Mouse (Mus musculus) urinary bladder, postnatal 25 days (tissue): ENCODE results near the gene Mycl.
A peak's percentile ranks its signal among the peaks of the same experiment; 100 is the strongest.

Experiments used
- DNase-seq: peaks from one replicate; pipeline ENCODE4 v3.0.0; 2022; ENCODE audit warnings: low spot score

Mycl gene

DNA sequence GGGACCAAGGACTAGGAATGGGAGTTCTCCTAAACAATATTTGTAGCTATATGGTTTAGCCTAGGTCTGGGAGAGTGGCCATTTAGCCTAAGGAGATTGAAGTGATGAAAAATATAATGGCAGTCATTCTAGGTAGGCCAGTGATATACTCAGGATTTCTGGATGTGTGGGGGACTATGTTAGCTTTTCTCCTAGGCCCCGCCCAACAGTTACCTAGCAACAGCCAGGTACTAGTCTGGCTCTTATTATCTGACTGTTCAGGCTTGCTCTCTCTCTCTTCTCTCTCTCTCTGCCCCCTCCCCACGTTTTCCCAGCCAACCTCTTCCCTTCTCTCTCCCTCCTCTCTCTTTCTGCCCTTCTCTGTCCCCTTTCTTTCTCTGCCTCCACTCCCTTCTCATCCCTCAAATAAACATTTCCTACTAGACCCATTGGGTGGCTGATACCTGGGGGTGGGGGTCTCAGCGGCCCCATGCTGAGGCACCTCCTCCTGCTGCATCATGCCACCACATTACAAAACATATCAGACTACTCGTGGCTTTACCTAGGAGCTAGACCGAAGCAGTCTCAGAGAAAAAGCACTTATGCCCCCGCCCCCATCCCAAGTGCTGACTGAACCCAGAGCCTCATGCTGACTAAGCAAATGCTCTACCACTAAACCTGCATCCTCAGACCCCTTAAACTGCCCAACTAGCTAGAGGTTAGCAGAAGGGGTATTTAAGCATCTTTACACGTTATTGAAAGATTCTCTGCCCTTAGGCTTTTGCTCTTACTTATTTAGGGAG, 19.2 kb downstream of the Mycl start:
- DNase-seq: no peak

DNA sequence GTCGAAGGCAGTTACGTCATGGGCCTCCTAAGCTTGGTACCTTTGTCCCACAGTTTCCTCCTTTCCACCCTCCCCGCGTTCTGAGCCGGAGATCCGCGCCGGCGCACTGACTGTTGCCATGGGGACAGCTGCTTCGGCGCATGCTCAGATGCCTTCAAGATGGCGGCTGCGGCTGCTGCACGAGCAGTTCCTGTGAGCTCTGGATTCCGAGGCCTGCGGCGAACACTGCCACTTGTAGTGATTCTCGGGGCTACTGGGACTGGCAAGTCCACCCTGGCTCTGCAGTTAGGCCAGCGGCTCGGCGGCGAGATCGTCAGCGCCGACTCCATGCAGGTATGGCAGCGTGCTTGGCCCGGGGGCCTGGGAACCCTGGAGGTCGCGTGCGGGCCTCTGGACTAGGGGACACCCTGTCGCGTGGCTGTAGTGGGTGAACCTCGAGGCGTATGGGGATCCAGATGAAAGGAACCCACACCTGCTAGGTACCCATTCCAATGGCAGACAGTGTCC, 21.1 kb downstream of the Mycl start, which contains the start of gene Trit1:
Trit1 (plus strand) TSS at position 147 of the 507 bp plus-strand sequence.
- DNase-seq: peak; percentile 94

DNA sequence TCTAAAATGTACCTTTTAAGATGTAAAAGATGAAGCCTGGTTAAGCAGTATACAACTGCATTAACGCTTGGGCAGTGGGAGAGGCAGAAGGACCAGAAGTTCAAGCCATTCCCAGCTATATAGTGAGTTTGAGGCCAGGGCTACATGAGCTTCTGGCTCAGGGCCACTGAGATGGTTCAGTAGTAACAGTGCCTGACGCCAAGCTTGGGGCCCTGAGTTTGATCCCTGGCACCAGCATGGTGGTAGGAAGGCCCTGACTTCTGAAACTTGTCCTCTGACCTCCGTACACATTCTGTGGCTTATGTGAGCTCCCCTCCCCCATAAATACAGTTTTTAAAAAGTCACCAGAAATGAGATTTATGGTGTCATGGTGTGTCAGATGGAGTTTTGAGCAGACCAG, 26.1 kb downstream of the Mycl start:
- DNase-seq: no peak

DNA sequence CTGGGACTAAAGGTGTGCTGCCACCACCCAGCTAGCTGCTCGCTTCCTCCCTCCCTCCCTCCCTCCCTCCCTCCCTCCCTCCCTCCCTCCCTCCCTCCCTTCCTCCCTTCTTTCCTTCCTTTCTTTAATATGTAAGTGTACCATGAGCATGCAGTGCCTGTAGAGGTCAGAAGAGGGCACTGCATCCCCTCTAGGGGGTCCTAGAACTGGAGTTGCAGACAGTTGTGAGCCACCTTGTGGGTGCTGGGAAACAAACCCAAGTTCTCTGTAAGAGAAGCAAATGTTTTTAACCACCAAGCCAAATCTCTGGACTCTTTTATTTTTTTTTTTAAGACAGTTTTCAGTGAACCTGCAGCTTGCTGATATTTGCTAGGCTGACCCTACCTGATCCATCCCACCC, 27.4 kb downstream of the Mycl start:
- DNase-seq: no peak

DNA sequence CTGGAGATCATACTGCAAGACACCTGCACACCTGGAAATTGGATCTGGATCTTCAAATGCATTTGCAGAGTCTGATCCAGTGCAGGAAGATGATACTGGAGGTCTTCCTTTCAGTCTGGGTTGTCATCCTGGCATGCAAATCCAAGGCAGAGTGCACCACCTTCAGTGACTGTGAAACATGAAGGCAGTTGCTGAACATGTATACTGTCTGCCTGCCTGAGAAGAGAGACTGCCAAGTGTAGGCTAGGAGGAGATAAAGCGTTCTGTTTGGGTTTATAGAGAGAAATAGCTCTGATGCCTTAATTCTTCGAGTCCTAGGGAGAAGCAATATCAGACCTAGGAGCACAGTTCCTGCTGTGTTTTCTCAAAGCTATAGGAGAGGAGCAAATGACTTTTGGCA, 30.0 kb downstream of the Mycl start:
- DNase-seq: no peak

DNA sequence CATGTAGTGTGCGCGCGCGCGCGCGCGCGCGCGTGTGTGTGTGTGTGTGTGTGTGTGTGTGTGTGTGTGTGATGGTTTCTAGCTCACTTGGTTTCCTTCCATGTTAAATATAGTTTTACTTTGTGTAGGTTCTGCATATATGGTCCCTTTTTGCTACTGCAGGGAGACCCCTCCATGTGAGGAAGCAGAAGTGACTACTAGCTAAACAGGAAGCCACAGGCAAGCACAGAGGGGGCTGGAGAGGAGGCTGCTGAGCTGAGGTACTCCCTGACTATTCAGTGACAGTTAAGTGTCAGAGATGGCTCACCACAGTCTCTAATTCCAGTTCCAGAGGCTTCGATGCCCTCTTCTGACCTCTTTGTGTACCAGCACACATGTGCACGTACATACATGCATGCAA, 30.7 kb downstream of the Mycl start:
- no peak for DNase-seq

DNA sequence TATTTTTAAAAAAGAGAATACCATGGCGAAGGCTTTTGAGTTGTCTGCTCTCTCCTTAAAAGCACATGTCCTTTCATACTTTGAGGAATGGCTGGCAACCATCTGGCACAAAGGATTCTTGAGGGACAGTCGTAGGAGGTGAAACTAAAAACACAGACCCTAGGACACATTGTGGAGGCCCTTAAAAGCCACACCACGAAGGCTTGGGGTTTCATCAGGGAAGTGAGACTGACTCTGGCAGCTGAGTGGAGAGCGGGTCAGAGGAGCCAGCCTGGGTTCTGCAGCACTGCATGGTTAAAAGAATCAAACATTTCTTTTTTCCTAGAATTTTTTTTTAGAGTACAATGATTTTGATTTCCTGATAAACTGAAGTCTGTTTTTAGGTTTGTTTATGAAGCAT, 31.1 kb downstream of the Mycl start:
- no peak for DNase-seq

DNA sequence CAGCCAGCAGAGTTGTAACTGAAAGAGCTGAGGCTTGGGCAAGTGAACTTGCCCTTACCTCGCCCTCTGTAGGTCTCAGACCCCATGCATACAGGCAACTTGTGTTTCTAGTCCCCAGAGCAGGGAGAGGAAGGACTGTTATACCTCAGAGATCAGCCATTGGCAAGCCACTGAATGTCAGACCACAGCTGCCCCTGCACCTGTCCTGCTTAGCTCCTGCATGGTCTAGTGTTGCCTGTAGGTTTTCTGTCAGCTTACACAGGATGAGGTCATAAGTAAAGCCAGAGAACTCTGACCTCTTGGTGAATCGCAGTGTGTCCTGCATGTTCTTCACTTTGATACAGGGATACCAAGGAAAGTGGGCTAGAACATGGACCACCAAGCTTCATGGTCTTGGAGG, 39.4 kb downstream of the Mycl start:
- no peak for DNase-seq

DNA sequence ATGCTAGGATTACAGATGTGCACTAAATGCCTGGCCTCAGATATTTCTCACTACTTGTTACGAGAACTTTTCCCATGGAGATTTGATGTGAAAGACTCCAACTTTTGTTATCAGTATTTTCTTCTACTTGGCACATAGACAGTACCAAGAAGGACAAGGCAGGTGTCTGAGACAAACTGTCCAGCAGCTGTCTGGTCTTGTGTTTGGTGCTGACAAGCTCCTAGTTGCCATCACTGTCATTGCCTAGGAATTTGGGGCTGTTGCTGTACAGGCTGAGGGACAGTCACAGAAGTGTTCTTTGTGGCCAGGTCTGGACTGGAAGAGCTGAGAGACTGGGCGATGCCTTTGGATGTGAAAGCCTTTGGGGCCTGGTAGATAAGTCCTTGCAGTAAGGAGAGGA, 40.2 kb downstream of the Mycl start:
- no peak for DNase-seq

DNA sequence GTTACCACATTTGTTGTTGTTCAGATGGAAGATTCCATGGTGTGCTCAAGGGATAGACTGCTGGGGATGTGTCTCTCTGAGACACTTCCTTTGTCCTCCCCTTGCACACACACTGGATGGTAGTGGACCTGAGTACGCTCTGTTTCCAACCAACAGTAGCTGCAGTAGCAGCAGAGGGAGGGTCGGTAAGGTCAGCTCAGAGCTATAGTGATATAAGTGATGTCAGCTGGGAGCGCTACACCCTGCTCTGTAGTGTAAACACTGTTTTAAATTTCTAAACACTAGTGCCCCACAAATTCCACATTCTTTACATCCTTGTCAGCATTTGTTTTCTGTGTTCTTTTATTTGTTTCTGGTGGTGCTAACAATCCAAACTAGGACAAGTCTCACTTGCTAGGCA, 41.3 kb downstream of the Mycl start:
- DNase-seq: no peak

DNA sequence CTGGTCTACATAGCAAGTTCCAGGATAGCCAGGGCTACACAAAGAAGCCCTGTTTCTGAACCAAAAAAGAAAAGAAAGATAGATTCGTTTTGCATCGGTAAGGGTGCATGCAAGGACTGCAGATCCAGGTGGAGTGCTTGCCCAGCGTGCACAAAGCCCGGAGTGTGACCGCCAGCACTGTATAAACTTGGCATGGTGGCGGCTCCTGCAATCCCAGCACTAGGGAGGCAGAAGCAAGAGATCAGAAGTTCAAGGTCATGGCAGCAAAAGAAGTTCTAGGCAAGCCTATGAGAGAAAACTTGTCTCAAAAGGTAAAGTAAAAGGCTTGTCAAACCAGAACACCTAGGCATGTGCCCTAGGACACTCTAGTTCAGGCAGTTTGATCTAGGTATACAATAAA, 45.7 kb downstream of the Mycl start:
- no peak for DNase-seq

DNA sequence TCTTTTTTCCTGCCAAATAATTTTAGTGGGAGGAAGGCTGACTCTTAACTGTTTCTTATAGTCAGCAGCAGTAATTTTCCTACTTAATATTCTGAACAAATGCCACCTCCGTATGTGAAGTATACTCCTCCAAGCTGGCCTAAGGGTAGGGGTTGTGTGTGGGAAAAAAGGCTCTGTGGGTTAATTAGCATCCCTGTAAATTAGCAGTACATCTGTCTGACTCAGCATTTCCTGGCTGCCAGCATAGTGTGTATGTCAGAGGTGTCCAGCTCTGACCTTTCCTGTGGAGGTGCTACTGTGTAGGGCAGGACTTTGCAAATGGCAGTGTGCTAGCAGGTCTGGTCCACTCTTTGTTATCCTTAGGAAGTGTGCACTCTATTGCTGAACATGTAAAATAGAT, 48.4 kb downstream of the Mycl start:
- DNase-seq: no peak

DNA sequence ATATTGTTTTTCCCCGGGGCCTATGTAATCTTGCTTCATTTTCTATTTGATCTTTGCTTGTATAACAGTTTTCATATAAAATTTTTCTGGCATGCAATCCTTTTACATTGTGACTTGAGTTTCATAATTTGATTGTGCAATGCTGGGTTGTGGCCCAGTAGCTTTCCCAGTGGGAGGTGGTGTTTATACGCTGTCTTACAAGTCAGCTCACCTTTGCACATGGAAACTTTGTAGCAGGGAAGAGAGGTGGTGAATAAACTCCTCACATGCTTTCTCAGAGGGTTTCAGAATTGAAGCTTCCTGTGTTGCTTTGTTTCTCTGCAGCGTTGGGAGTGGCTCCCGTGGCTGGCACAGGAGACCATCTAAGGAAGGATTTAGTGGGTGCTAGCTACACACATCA, 49.4 kb downstream of the Mycl start:
- no peak for DNase-seq

DNA sequence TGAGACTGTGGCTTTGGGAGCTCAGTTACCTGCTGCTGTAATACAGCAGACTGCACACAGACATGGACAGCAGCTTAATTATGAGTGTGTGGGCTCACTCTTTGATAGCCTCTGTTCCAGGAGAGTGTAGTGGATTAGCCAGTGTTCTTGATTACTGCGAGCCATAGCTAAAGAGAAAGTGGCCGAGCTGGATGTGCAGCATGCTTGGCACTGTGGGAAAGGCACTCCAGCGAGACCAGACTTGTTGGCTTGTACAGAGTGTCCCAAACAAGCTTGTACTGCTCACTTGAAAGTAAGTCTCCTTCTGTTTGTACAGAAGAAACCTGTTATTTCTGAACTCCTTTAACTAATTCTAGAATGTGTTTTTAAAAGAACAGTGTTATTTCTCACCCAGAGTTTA, 50.8 kb downstream of the Mycl start:
- DNase-seq: peak; percentile 58

DNA sequence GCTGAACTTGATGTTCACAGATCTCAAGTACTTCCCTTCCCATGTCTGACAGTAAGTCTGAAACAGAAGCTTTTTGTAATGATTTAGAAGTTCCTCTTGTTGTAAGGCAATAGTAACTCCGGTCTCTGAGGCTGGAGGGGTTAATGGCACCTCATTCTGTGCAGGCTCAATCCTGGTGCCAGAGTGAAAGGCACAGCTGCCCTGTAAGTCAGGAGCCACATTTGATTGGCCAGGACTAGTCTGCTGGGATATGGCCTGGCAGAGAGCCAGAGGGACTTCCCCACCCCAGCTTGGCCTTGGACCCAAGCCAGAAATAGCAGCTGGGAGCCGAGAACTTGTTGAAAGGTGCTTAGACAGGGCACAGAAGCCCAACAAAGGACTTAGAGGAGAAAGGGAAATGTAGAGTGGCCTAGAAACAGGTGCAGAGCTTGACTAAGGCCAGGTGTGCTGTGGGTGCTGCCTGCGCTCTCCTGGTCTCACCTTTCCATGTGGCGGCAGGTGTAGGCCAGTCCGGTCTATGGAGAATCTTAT, 55.3 kb downstream of the Mycl start:
- peak; percentile 76 for DNase-seq
